Mouse (Mus musculus) embryo, embryonic 9.5 days (tissue): Measurements from ENCODE around the gene Mapk7.
A peak's percentile ranks its signal among the peaks of the same experiment; 100 is the strongest.

Experiments
- DNase-seq: peaks from one replicate; pipeline ENCODE4 v3.0.0-alpha.2; 2017; ENCODE audit errors: extremely low spot score

Gene Mapk7

GRCm38 (mm10) chr11:61494129-61494997 is at the start of gene Mapk7:
Mapk7 (minus strand) TSS chr11:61494406.
- peak; percentile 99 for DNase-seq

GRCm38 (mm10) chr11:61541106-61541505 is 46.9 kb upstream of the Mapk7 start:
- no peak for DNase-seq

- no peak for DNase-seq
These were observed 46.4 kb upstream of the Mapk7 start for GRCm38 (mm10) chr11:61540642-61541041.

- DNase-seq, result no peak
These were observed 43.2 kb upstream of the Mapk7 start for GRCm38 (mm10) chr11:61537362-61537761.

GRCm38 (mm10) chr11:61536952-61537351 is 42.7 kb upstream of the Mapk7 start:
- no peak for DNase-seq

GRCm38 (mm10) chr11:61535530-61535929 is 41.3 kb upstream of the Mapk7 start:
- DNase-seq, result no peak

GRCm38 (mm10) chr11:61533571-61533970 is 39.4 kb upstream of the Mapk7 start:
- peak; percentile 28 for DNase-seq

- DNase-seq, result no peak
These were observed 38.6 kb upstream of the Mapk7 start for GRCm38 (mm10) chr11:61532820-61533219.

GRCm38 (mm10) chr11:61529268-61529713 is 35.1 kb upstream of the Mapk7 start:
- peak; percentile 5 for DNase-seq

- DNase-seq, result no peak
These were observed 32.7 kb upstream of the Mapk7 start for GRCm38 (mm10) chr11:61526872-61527271.

GRCm38 (mm10) chr11:61519484-61520107 is 25.4 kb upstream of the Mapk7 start:
- DNase-seq, result no peak

GRCm38 (mm10) chr11:61518871-61519270 is 24.7 kb upstream of the Mapk7 start:
- no peak for DNase-seq

GRCm38 (mm10) chr11:61517971-61518370 is 23.8 kb upstream of the Mapk7 start:
- DNase-seq, result no peak

GRCm38 (mm10) chr11:61514953-61515352 is 20.7 kb upstream of the Mapk7 start:
- peak; percentile 49 for DNase-seq

- peak; percentile 96 for DNase-seq
These were observed 10.6 kb upstream of the Mapk7 start, which contains the start of gene B9d1 for GRCm38 (mm10) chr11:61504713-61505257. B9d1 (plus strand) TSS chr11:61505144.

GRCm38 (mm10) chr11:61503933-61504332 is 9.7 kb upstream of the Mapk7 start:
- DNase-seq, result no peak

- DNase-seq, result no peak
These were observed 4.7 kb upstream of the Mapk7 start for GRCm38 (mm10) chr11:61498736-61499504.

GRCm38 (mm10) chr11:61497490-61497889 is 3.3 kb upstream of the Mapk7 start:
- DNase-seq, result no peak

GRCm38 (mm10) chr11:61495528-61495927 is 1.3 kb upstream of the Mapk7 start:
- no peak for DNase-seq

- DNase-seq, result no peak
These were observed 579 bp downstream of the Mapk7 start for GRCm38 (mm10) chr11:61493525-61494128.

- DNase-seq, result no peak
These were observed 1.3 kb downstream of the Mapk7 start for GRCm38 (mm10) chr11:61492749-61493401.
